Mouse (Mus musculus): ENCODE measurements around the gene Lcn10. TPM values are rescaled to one million over a fixed set of nuclear protein-coding genes. Genes with fewer than 3 reads are reported as not detected.

Gene Lcn10
- polyA plus RNA-seq (2014; fragmentation: Nextera tagmentation; extraction: Ambion mirVana) = not detected in 2 replicates

DNA sequence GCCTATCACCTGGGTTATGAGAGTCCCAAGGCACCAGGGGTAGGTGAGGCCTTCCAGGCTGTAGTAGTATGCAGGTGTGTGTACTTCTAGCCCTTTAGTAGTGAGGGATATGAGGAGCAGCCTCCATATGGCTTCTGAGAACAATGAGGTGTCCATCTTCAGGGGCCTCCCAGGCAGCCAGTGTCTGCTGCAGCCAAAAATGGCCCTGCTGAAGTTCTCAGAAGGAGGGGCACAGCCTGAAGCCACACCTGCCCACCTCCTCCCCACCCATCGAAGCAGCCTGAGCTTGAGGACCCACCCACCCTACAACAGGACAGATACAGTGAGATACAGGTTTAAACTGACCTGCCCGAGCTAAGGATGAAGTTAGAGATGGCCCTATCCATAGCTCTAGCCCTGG is at the start of gene Lcn10:
Gene Lcn10 (plus strand): TSS at position 301 of the 400 bp plus-strand sequence.
- 73% methylated on average over 2 of the region's 2 CpGs for WGBS
- no peaks in the 10 kb centered on the region for H3K4me1 ChIP-seq (replicated peaks; ENCODE audit: control insufficient read depth, insufficient read depth, low read length)
- peak; percentile 30 for DNase-seq (ENCODE audit: low spot score)

GRCm38 (mm10) chr2:25633616-25634015 is 48.9 kb upstream of the Lcn10 start:
- Histone ChIP-seq H3K4me3 (ENCODE audit: low read depth, low read length) (no peak overlapping the region), H3K36me3 (ENCODE audit: control insufficient read depth, insufficient read depth, low read length) (no peaks in the 10 kb centered on the region), H3K4me2 (ENCODE audit: low read depth, low read length, severe bottlenecking) (no peak overlapping the region), H3K9ac (ENCODE audit: low read length) (no peak overlapping the region), H3K27ac (ENCODE audit: low read depth, low read length) (no peak overlapping the region), H3K9me3 (ENCODE audit: control insufficient read depth, low read length) (no peaks in the 10 kb centered on the region), H3K4me1 (replicated peaks; ENCODE audit: control insufficient read depth, insufficient read depth, low read length) (no peaks in the 10 kb centered on the region), H3K27me3 (ENCODE audit: control insufficient read depth, insufficient read depth, low read length) (no peaks in the 10 kb centered on the region)
- WGBS = 83% methylated on average over 3 of the region's 3 CpGs
- DNase-seq (ENCODE audit: low spot score) (no peak), ATAC-seq (replicated peaks; ENCODE audit: low FRiP score) (no peak)

More for the DNA sequence above, at the start of gene Lcn10:
- Histone ChIP-seq H3K27ac (ENCODE audit: low read depth, low read length) (no peak within 1 kb of the TSS), H3K9me3 (ENCODE audit: control insufficient read depth, low read length) (no peaks in the 10 kb centered on the region), H3K4me3 (ENCODE audit: low read depth, low read length) (no peak within 1 kb of the TSS), H3K4me2 (ENCODE audit: low read depth, low read length, severe bottlenecking) (no peak within 1 kb of the TSS), H3K27me3 (ENCODE audit: control insufficient read depth, insufficient read depth, low read length) (no peaks in the 10 kb centered on the region), H3K9ac (ENCODE audit: low read length) (no peak within 1 kb of the TSS), H3K36me3 (ENCODE audit: control insufficient read depth, insufficient read depth, low read length) (no peaks in the 10 kb centered on the region)
- ATAC-seq (replicated peaks; ENCODE audit: low FRiP score) = no peak

DNA sequence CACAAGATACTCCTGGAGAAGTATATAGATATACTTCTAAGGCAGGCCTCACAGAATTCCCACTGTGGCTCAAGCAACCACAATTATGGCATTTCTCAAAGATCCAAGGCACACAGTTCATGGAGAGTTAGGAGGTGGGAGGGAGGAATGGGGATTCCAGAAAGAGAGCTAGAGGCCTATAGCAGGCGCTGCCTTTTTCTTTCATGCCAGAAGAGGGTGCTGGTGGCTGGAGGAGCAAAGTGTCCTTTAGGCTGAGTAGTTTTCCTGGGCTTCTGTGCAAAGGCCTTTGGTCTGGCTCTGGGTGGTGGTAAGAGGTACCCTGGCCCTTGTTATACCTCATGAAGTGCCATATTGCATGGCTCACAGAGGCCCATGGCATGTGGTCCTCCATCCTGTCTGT is 48.5 kb upstream of the Lcn10 start:
- no peak for DNase-seq (ENCODE audit: low spot score)
- Histone ChIP-seq H3K4me2 (ENCODE audit: low read depth, low read length, severe bottlenecking) (no peak overlapping the region), H3K36me3 (ENCODE audit: control insufficient read depth, insufficient read depth, low read length) (no peaks in the 10 kb centered on the region), H3K4me3 (ENCODE audit: low read depth, low read length) (no peak overlapping the region), H3K4me1 (replicated peaks; ENCODE audit: control insufficient read depth, insufficient read depth, low read length) (no peaks in the 10 kb centered on the region), H3K9ac (ENCODE audit: low read length) (no peak overlapping the region), H3K9me3 (ENCODE audit: control insufficient read depth, low read length) (no peaks in the 10 kb centered on the region), H3K27me3 (ENCODE audit: control insufficient read depth, insufficient read depth, low read length) (no peaks in the 10 kb centered on the region), H3K27ac (ENCODE audit: low read depth, low read length) (no peak overlapping the region)
- ATAC-seq (replicated peaks; ENCODE audit: low FRiP score) = no peak
- 30% methylated on average over 1 of the region's 1 CpGs for WGBS

- WGBS = 18% methylated on average over 6 of the region's 6 CpGs
- H3K9me3 ChIP-seq (ENCODE audit: control insufficient read depth, low read length) = no peaks in the 10 kb centered on the region
- no peak overlapping the region for H3K4me3 ChIP-seq (ENCODE audit: low read depth, low read length)
- H3K4me2 ChIP-seq (ENCODE audit: low read depth, low read length, severe bottlenecking) = no peak overlapping the region
- DNase-seq (ENCODE audit: low spot score) (peak; percentile 76), ATAC-seq (replicated peaks; ENCODE audit: low FRiP score) (no peak)
- H3K36me3 ChIP-seq (ENCODE audit: control insufficient read depth, insufficient read depth, low read length) = no peaks in the 10 kb centered on the region
- no peak overlapping the region for H3K9ac ChIP-seq (ENCODE audit: low read length)
- H3K27me3 ChIP-seq (ENCODE audit: control insufficient read depth, insufficient read depth, low read length) = no peaks in the 10 kb centered on the region
- no peaks in the 10 kb centered on the region for H3K4me1 ChIP-seq (replicated peaks; ENCODE audit: control insufficient read depth, insufficient read depth, low read length)
- H3K27ac ChIP-seq (ENCODE audit: low read depth, low read length) = no peak overlapping the region
Measured at GRCm38 (mm10) chr2:25639890-25640289, 42.6 kb upstream of the Lcn10 start.

DNA sequence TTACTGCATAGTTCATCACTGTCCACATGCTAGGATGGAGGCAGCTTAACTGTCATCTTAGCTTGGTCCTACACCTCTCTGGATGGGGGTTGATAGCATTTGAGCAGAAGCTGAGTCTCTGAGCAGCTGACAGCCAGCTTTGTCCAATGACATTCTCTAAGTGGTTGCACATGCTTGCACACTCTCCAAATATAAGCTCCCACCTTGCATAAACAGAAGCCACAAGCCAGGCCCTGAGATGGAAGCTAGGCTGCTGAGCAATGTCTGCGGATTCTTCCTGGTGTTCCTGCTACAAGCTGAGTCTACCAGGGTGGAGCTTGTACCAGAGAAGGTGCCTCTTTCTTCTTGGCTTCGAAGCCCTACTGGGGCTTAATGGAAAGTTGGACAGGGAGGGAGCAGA is 29.6 kb upstream of the Lcn10 start, which contains the start of gene Lcn8:
Gene Lcn8 (plus strand): TSS at position 219 of the 400 bp plus-strand sequence.
- Histone ChIP-seq H3K27me3 (ENCODE audit: control insufficient read depth, insufficient read depth, low read length) (no peaks in the 10 kb centered on the region), H3K27ac (ENCODE audit: low read depth, low read length) (no peak within 1 kb of the TSS), H3K36me3 (ENCODE audit: control insufficient read depth, insufficient read depth, low read length) (no peaks in the 10 kb centered on the region), H3K4me2 (ENCODE audit: low read depth, low read length, severe bottlenecking) (no peak within 1 kb of the TSS), H3K4me1 (replicated peaks; ENCODE audit: control insufficient read depth, insufficient read depth, low read length) (no peaks in the 10 kb centered on the region), H3K4me3 (ENCODE audit: low read depth, low read length) (no peak within 1 kb of the TSS), H3K9me3 (ENCODE audit: control insufficient read depth, low read length) (no peaks in the 10 kb centered on the region), H3K9ac (ENCODE audit: low read length) (no peak within 1 kb of the TSS)
- 64% methylated on average over 2 of the region's 2 CpGs for WGBS
- no peak for DNase-seq (ENCODE audit: low spot score)
- ATAC-seq (replicated peaks; ENCODE audit: low FRiP score) = no peak

DNA sequence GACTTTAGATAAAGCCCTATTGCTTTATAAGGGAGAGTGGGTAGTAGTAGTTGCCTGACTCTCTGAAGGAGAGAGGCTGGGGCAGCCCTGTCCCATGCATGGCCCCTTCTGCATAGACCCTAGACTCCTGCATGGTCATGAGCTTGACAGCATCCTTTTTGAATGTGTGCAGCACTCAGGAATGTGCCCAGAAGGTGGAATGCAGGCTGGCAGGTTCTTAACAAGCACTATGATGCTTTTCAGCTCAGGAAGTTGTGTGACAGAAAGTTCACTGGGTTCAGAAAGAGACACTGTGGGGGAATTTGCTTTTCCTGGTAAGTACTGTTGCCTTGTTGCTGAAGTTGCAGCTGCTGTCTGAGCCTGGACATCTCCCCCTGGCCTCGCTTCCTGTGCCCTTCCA is 28.0 kb upstream of the Lcn10 start:
- DNase-seq (ENCODE audit: low spot score) (no peak), ATAC-seq (replicated peaks; ENCODE audit: low FRiP score) (no peak)
- Histone ChIP-seq H3K4me3 (ENCODE audit: low read depth, low read length) (no peak overlapping the region), H3K9ac (ENCODE audit: low read length) (no peak overlapping the region), H3K36me3 (ENCODE audit: control insufficient read depth, insufficient read depth, low read length) (no peaks in the 10 kb centered on the region), H3K4me2 (ENCODE audit: low read depth, low read length, severe bottlenecking) (no peak overlapping the region), H3K27ac (ENCODE audit: low read depth, low read length) (no peak overlapping the region), H3K9me3 (ENCODE audit: control insufficient read depth, low read length) (no peaks in the 10 kb centered on the region), H3K4me1 (replicated peaks; ENCODE audit: control insufficient read depth, insufficient read depth, low read length) (no peaks in the 10 kb centered on the region), H3K27me3 (ENCODE audit: control insufficient read depth, insufficient read depth, low read length) (no peaks in the 10 kb centered on the region)
- 50% methylated on average over 1 of the region's 1 CpGs for WGBS

DNA sequence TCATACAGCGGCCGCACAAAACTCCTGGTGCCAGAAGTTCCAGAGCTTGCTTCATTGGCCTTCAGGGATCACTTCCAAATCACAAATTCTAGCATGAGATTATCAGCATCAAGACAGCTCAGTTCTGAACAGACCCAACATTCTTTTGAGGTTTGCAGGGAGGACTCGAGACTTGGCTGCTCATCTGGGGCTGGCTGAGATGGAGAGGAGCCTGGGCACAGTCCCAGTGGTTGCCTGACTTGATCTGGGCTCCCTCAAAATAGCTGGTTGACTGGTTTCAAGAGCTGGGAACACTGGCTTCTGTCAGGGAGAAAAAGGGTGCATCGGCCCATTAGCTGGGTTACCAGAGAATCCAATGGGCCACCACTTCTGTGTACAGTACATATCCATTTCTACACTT is 25.8 kb upstream of the Lcn10 start:
- H3K27me3 ChIP-seq (ENCODE audit: control insufficient read depth, insufficient read depth, low read length) = no peaks in the 10 kb centered on the region
- no peak for ATAC-seq (replicated peaks; ENCODE audit: low FRiP score)
- H3K4me2 ChIP-seq (ENCODE audit: low read depth, low read length, severe bottlenecking) = no peak overlapping the region
- H3K9ac ChIP-seq (ENCODE audit: low read length) = no peak overlapping the region
- no peak for DNase-seq (ENCODE audit: low spot score)
- H3K4me3 ChIP-seq (ENCODE audit: low read depth, low read length) = no peak overlapping the region
- no peaks in the 10 kb centered on the region for H3K9me3 ChIP-seq (ENCODE audit: control insufficient read depth, low read length)
- 87% methylated on average over 4 of the region's 4 CpGs for WGBS
- H3K4me1 ChIP-seq (replicated peaks; ENCODE audit: control insufficient read depth, insufficient read depth, low read length) = no peaks in the 10 kb centered on the region
- no peak overlapping the region for H3K27ac ChIP-seq (ENCODE audit: low read depth, low read length)
- no peaks in the 10 kb centered on the region for H3K36me3 ChIP-seq (ENCODE audit: control insufficient read depth, insufficient read depth, low read length)

DNA sequence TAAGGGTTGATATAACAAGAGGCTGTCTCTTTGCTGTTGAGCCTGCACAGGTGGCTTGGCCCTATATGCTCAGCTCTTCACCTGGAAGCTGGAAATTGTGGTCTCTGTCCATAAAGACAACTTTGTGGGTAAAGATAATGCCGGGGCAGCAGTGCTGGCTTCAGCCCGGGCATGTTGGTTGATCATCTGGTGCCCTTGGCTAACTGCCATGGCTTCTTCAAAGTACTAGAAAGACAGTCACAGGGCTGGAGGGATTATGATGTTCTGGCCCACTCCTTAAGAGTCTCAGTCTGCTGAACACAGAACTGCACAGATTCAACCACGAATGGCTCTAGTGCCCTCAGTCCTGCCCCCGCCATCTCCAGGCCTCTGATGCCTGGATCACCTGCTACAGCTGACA is 25.3 kb upstream of the Lcn10 start:
- no peak for ATAC-seq (replicated peaks; ENCODE audit: low FRiP score)
- DNase-seq (ENCODE audit: low spot score) = no peak
- no peaks in the 10 kb centered on the region for H3K36me3 ChIP-seq (ENCODE audit: control insufficient read depth, insufficient read depth, low read length)
- 92% methylated on average over 4 of the region's 4 CpGs for WGBS
- no peak overlapping the region for H3K4me3 ChIP-seq (ENCODE audit: low read depth, low read length)
- no peaks in the 10 kb centered on the region for H3K27me3 ChIP-seq (ENCODE audit: control insufficient read depth, insufficient read depth, low read length)
- H3K9me3 ChIP-seq (ENCODE audit: control insufficient read depth, low read length) = no peaks in the 10 kb centered on the region
- H3K27ac ChIP-seq (ENCODE audit: low read depth, low read length) = no peak overlapping the region
- no peak overlapping the region for H3K4me2 ChIP-seq (ENCODE audit: low read depth, low read length, severe bottlenecking)
- no peaks in the 10 kb centered on the region for H3K4me1 ChIP-seq (replicated peaks; ENCODE audit: control insufficient read depth, insufficient read depth, low read length)
- no peak overlapping the region for H3K9ac ChIP-seq (ENCODE audit: low read length)

DNA sequence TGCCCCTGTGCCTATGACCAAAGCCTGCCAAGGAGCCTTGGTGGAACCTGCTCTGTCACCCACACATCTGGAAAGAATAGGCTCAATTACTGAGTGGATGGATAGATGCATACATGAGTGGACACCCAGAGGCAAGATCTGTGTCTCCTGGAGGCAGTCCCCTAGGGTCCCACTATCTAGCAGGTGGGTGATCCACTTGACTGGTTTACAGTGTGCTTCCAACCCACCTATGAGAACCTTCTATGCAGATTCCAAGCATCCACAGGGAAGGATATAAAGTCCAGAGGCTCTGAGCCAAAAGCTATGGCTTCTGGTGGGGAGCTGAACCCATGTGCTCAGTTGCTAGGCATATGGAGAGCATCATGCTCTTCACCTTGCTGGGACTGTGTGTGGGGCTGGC is 24.9 kb upstream of the Lcn10 start, which contains the start of gene Lcn5:
Gene Lcn5 (plus strand): TSS at position 301 of the 400 bp plus-strand sequence.
- Histone ChIP-seq H3K4me2 (ENCODE audit: low read depth, low read length, severe bottlenecking) (no peak within 1 kb of the TSS), H3K4me1 (replicated peaks; ENCODE audit: control insufficient read depth, insufficient read depth, low read length) (no peaks in the 10 kb centered on the region), H3K27me3 (ENCODE audit: control insufficient read depth, insufficient read depth, low read length) (no peaks in the 10 kb centered on the region), H3K9ac (ENCODE audit: low read length) (no peak within 1 kb of the TSS), H3K27ac (ENCODE audit: low read depth, low read length) (no peak within 1 kb of the TSS), H3K4me3 (ENCODE audit: low read depth, low read length) (no peak within 1 kb of the TSS), H3K36me3 (ENCODE audit: control insufficient read depth, insufficient read depth, low read length) (no peaks in the 10 kb centered on the region), H3K9me3 (ENCODE audit: control insufficient read depth, low read length) (no peaks in the 10 kb centered on the region)
- ATAC-seq (replicated peaks; ENCODE audit: low FRiP score) = no peak
- DNase-seq (ENCODE audit: low spot score) = no peak

Measured in forebrain, embryonic 11.5 days (tissue).